Mouse (Mus musculus) frontal cortex, adult (tissue): ENCODE measurements around the gene Pcp2.
"Not testable (repeated sequence)": the region's sequence is repeated elsewhere in the genome, so short reads cannot be mapped to it uniquely, and the experiment has no call there.

Experiments
- ATAC-seq: cut with Nextera tagmentation; 2 replicates; pipeline ENCODE4 v1.9.2; 2017; ENCODE audit warnings: mild to moderate bottlenecking, moderate library complexity, mixed read lengths; ENCODE audit not compliant: low TSS enrichment

Gene Pcp2

GRCm38 (mm10) chr8:3621199-3621970 lies 4.0 kb downstream of the Pcp2 start, which contains the start of the genes Xab2 and Pet100:
Gene Xab2 (minus strand): TSS chr8:3621316.
Gene Pet100 (plus strand): TSS chr8:3621548.
- ATAC-seq = peak; percentile 93

GRCm38 (mm10) chr8:3609816-3610150 lies 15.6 kb downstream of the Pcp2 start:
- no peak for ATAC-seq

- ATAC-seq = peak; percentile 6; the same call in 1 of the 2 replicates
Measured at GRCm38 (mm10) chr8:3609046-3609815, 16.1 kb downstream of the Pcp2 start.

- ATAC-seq = peak; percentile 21; the same call in 1 of the 2 replicates
Measured at GRCm38 (mm10) chr8:3607822-3608221, 17.5 kb downstream of the Pcp2 start.

GRCm38 (mm10) chr8:3606593-3606992 lies 18.8 kb downstream of the Pcp2 start:
- ATAC-seq = no peak

GRCm38 (mm10) chr8:3603439-3603838 lies 21.9 kb downstream of the Pcp2 start:
- ATAC-seq = no peak

- no peak for ATAC-seq
Measured at GRCm38 (mm10) chr8:3600401-3600800, 24.9 kb downstream of the Pcp2 start.

GRCm38 (mm10) chr8:3599219-3599618 lies 26.1 kb downstream of the Pcp2 start:
- no peak for ATAC-seq

- ATAC-seq = no peak
Measured at GRCm38 (mm10) chr8:3598054-3598453, 27.3 kb downstream of the Pcp2 start.

GRCm38 (mm10) chr8:3594466-3594865 lies 30.9 kb downstream of the Pcp2 start:
- ATAC-seq = no peak

- ATAC-seq = peak; percentile 41; the same call in 1 of the 2 replicates
Measured at GRCm38 (mm10) chr8:3593470-3593869, 31.9 kb downstream of the Pcp2 start.

- no peak; the same call in 1 of the 2 replicates for ATAC-seq
Measured at GRCm38 (mm10) chr8:3588258-3588633, 37.1 kb downstream of the Pcp2 start.

GRCm38 (mm10) chr8:3587391-3588257 lies 37.7 kb downstream of the Pcp2 start:
- ATAC-seq = peak; percentile 91

GRCm38 (mm10) chr8:3586993-3587390 lies 38.4 kb downstream of the Pcp2 start, which contains the start of gene Camsap3:
Gene Camsap3 (plus strand): TSS chr8:3587293.
- ATAC-seq = no peak

GRCm38 (mm10) chr8:3586452-3586851 lies 38.9 kb downstream of the Pcp2 start:
- no peak for ATAC-seq

GRCm38 (mm10) chr8:3581961-3582360 lies 43.4 kb downstream of the Pcp2 start:
- not testable (repeated sequence) for ATAC-seq

GRCm38 (mm10) chr8:3579390-3580364 lies 45.7 kb downstream of the Pcp2 start:
- ATAC-seq = no peak

GRCm38 (mm10) chr8:3576211-3576960 lies 49.0 kb downstream of the Pcp2 start:
- ATAC-seq = no peak

GRCm38 (mm10) chr8:3574546-3574945 lies 50.8 kb downstream of the Pcp2 start:
- no peak for ATAC-seq
